Mouse (Mus musculus) neural tube, embryonic 13.5 days (tissue): ENCODE measurements around the gene Ccdc186. TPM values are rescaled to one million over a fixed set of nuclear protein-coding genes. Genes with fewer than 3 reads are reported as not detected.
A peak's percentile ranks its signal among the peaks of the same experiment; 100 is the strongest.

ENCODE experiments used
- ATAC-seq: fragments of 200-750 bp; cut with Nextera tagmentation; 2 replicates; pipeline ENCODE4 v1.8.0; 2017; ENCODE audit warnings: low read depth, mild to moderate bottlenecking, moderate TSS enrichment, moderate library complexity
- H3K27ac ChIP-seq: fragments of 300-500 bp; sonication (generic); replicated peaks from 2 replicates; pipeline ENCODE4 v1.5.1; 2015; ENCODE audit warnings: moderate library complexity, mild to moderate bottlenecking, inconsistent platforms
- H3K27me3 ChIP-seq: fragments of 300-500 bp; sonication (generic); 2 replicates; pipeline ENCODE4 v1.6.1; 2015; ENCODE audit warnings: mild to moderate bottlenecking, inconsistent platforms
- H3K36me3 ChIP-seq: fragments of 300-500 bp; sonication (generic); 2 replicates; pipeline ENCODE4 v1.6.1; 2015; ENCODE audit warnings: mild to moderate bottlenecking, inconsistent platforms
- H3K4me1 ChIP-seq: fragments of 300-500 bp; sonication (generic); replicated peaks from 2 replicates; pipeline ENCODE4 v1.6.1; 2015; ENCODE audit warnings: inconsistent platforms
- H3K4me2 ChIP-seq: fragments of 300-500 bp; sonication (generic); 2 replicates; pipeline ENCODE4 v1.6.1; 2015; ENCODE audit warnings: inconsistent platforms, mild to moderate bottlenecking, moderate library complexity
- H3K4me3 ChIP-seq: fragments of 300-500 bp; sonication (generic); 2 replicates; pipeline ENCODE4 v1.5.1; 2015; ENCODE audit warnings: mild to moderate bottlenecking, inconsistent platforms
- H3K9ac ChIP-seq: fragments of 300-500 bp; sonication (generic); 2 replicates; pipeline ENCODE4 v1.6.1; 2015; ENCODE audit warnings: moderate library complexity, mild to moderate bottlenecking, inconsistent platforms
- H3K9me3 ChIP-seq: fragments of 300-500 bp; sonication (generic); 2 replicates; pipeline ENCODE4 v1.6.1; 2016; ENCODE audit warnings: inconsistent platforms
- WGBS: fragments of 180-500 bp; shearing (Covaris S2); methylation state at CpG from one replicate; pipeline ENCODE4 v1.1.7; 2015; 5-methylcytosine and 5-hydroxymethylcytosine counted together
- polyA plus RNA-seq: library from polyadenylated mRNA; unstranded; fragments of >200 nt; fragmentation: Nextera tagmentation; extraction: Ambion mirVana; gene quantifications from 2 replicates; pipeline ENCODE4 v1.2.1, GENCODE M21; 2015

Gene Ccdc186
- polyA plus RNA-seq, 1 experiment from 2014 or later = 22.0 TPM

GRCm38 (mm10) chr19:56821040-56821797, 771 bp downstream of the Ccdc186 start:
- H3K9me3 ChIP-seq = no peaks in the 10 kb centered on the region
- H3K27me3 ChIP-seq = peaks cover 6% of the 10 kb centered on the region
- peak overlapping the region; percentile 96 for H3K4me3 ChIP-seq
- no peaks in the 10 kb centered on the region for H3K36me3 ChIP-seq
- peaks cover 51% of the 10 kb centered on the region for H3K4me1 ChIP-seq
- peak overlapping the region; percentile 92 for H3K9ac ChIP-seq
- H3K27ac ChIP-seq = peak overlapping the region; percentile 95
- peak overlapping the region; percentile 85 for H3K4me2 ChIP-seq
- no peak for ATAC-seq
- 6% methylated on average over 22 of the region's 22 CpGs for WGBS

DNA sequence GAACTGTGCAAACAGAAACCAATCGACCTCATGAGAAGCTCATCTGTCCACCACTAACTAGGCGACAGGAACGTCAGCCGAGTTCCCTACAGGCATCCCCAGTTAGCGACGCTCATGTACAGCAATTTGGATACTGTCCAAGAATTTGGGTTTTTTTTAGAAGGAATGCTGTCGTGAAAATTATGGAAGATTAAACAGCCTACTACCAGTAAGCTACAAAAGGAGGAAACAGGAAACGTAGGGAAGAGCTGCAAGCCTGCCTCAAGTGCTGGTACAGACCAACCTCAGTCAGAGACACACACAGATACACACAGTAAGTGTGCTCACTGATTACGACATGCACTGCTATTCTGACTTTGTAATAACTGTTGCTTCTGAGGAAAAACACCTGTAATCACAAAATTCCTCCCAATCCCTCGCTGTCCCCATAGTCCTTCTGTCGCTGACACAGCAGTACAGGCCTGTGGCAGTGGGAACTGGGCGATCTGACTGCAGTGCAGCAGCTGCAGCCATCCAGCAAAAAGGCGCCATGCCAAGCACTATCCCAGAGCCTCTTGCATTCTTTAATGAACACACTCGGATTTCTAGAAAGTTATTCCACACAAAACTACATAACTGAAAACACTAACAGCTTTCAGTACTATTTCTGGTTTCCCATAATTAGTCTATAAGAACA, 4.0 kb downstream of the Ccdc186 start:
- ATAC-seq = no peak
- Histone ChIP-seq H3K4me1 (peaks cover 58% of the 10 kb centered on the region), H3K9me3 (no peaks in the 10 kb centered on the region), H3K4me3 (no peak overlapping the region), H3K4me2 (peak overlapping the region; percentile 16; the same call in 1 of the 2 replicates), H3K9ac (peak overlapping the region; percentile 9; the same call in 1 of the 2 replicates), H3K27me3 (no peaks in the 10 kb centered on the region), H3K27ac (no peak overlapping the region), H3K36me3 (peaks cover 5% of the 10 kb centered on the region)
- WGBS = 50% methylated on average over 14 of the region's 14 CpGs

DNA sequence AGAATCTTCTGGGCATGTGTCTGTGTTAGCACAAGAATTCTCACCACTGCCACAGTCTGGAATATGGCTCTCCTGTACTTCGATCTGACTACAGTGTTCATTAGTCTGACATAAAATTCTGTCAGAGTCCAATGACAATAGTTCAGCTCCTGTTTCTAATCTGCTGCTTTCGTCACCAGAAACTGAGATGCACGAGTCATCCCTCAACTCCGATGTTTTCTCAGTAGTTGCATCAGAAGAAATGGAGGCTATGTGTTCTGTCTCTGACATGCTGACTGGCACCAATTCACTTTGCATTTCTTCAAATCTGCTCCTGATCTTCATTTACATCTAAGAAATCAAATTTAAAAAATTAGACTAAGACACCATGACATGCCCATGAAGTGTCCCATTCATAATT, 8.6 kb downstream of the Ccdc186 start:
- Histone ChIP-seq H3K9me3 (no peaks in the 10 kb centered on the region), H3K4me3 (no peak overlapping the region), H3K27ac (no peak overlapping the region), H3K9ac (no peak overlapping the region), H3K27me3 (no peaks in the 10 kb centered on the region), H3K4me1 (peaks cover 32% of the 10 kb centered on the region), H3K4me2 (no peak overlapping the region), H3K36me3 (peaks cover 14% of the 10 kb centered on the region)
- WGBS = 91% methylated on average over 4 of the region's 4 CpGs
- no peak for ATAC-seq

DNA sequence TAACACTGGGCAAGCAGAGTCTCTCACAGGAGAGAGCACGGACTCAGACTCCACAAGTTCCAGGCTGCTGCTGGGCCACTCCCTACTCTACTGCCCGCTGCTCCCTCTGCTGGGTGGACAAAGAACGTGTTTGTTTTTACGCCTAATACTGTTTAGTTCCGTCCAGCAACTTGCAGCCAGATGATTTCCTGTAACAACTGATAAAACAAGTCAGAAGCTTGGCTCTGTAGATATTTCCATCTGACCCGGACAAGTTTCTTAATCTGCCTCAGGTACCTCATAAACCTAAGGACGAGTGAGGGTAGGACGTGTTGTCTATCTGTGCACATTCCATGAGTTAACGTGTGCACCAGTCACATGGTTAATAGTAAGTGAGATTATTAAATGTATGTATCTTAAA, 10.4 kb downstream of the Ccdc186 start:
- H3K9ac ChIP-seq = no peak overlapping the region
- no peak overlapping the region for H3K4me2 ChIP-seq
- no peak for ATAC-seq
- peaks cover 29% of the 10 kb centered on the region for H3K36me3 ChIP-seq
- no peak overlapping the region for H3K4me3 ChIP-seq
- WGBS = 48% methylated on average over 9 of the region's 9 CpGs
- peaks cover 15% of the 10 kb centered on the region for H3K4me1 ChIP-seq
- H3K27ac ChIP-seq = no peak overlapping the region
- no peaks in the 10 kb centered on the region for H3K27me3 ChIP-seq
- H3K9me3 ChIP-seq = no peaks in the 10 kb centered on the region

DNA sequence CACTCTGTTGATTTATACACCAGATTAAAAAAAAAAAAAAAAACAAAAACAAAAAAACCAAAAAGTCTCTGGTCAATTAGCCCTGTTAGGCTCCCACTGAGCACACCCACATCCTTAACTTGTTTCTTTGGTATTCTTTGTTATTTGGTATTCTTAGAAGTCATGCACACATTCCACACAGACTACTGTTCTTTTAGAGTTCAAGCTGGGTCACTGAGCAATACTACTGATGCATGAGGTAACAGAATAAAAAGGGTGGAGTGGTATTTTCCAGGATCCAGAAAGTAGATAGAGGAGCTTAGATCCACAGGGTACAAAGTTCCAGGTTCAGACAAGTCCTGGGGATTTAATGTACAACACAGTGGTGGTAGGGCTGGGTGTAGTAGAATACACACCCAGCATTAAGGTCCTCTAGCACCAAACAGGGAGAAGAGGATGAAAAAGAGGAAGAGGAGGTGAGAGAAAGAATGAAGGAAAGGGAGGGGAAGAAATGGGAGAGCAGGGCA, 11.3 kb downstream of the Ccdc186 start:
- Histone ChIP-seq H3K4me3 (no peak overlapping the region), H3K9me3 (no peaks in the 10 kb centered on the region), H3K36me3 (peaks cover 34% of the 10 kb centered on the region), H3K4me1 (peaks cover 6% of the 10 kb centered on the region; the same call in 1 of the 2 replicates), H3K9ac (no peak overlapping the region), H3K27ac (no peak overlapping the region), H3K27me3 (no peaks in the 10 kb centered on the region), H3K4me2 (no peak overlapping the region)
- ATAC-seq = no peak

GRCm38 (mm10) chr19:56808771-56809170, 13.2 kb downstream of the Ccdc186 start:
- no peak overlapping the region for H3K4me2 ChIP-seq
- WGBS = 57% methylated on average over 5 of the region's 5 CpGs
- H3K36me3 ChIP-seq = peaks cover 52% of the 10 kb centered on the region
- no peak overlapping the region for H3K9ac ChIP-seq
- H3K9me3 ChIP-seq = no peaks in the 10 kb centered on the region
- no peak overlapping the region for H3K4me3 ChIP-seq
- no peak overlapping the region for H3K27ac ChIP-seq
- 0 out of 2 replicates have a peak, but pooled peaks cover 4% of the 10 kb centered on the region for H3K4me1 ChIP-seq
- no peak for ATAC-seq
- no peaks in the 10 kb centered on the region for H3K27me3 ChIP-seq

- no peak overlapping the region for H3K9ac ChIP-seq
- H3K27me3 ChIP-seq = no peaks in the 10 kb centered on the region
- 51% methylated on average over 5 of the region's 5 CpGs for WGBS
- H3K36me3 ChIP-seq = peaks cover 47% of the 10 kb centered on the region
- H3K9me3 ChIP-seq = no peaks in the 10 kb centered on the region
- H3K4me2 ChIP-seq = no peak overlapping the region
- no peak overlapping the region for H3K4me3 ChIP-seq
- 0 out of 2 replicates have a peak, but pooled peaks cover 4% of the 10 kb centered on the region for H3K4me1 ChIP-seq
- no peak overlapping the region for H3K27ac ChIP-seq
- ATAC-seq = no peak
Measured at GRCm38 (mm10) chr19:56807122-56807521, 14.9 kb downstream of the Ccdc186 start.

DNA sequence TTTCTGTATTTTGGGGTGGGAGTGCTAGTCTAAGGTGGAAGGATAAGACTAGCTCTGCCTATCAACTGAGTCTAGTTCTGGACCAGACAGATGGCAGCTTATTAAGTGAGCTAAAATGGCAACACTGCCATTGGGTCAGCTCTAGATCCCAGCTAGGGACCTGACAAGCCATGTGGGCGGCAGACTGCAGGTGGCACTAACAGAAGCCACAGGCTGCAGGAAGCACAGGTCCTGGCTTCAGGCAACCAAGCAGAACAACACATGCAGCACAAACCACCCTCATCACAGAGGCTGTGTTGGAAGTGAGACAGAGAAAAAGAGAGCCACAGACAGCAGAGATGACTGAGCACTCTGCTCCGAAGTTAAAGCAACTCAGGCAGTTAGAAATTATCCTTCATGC, 16.6 kb downstream of the Ccdc186 start:
- Histone ChIP-seq H3K9me3 (no peaks in the 10 kb centered on the region), H3K4me2 (no peak overlapping the region), H3K4me1 (no peaks in the 10 kb centered on the region), H3K9ac (no peak overlapping the region), H3K27ac (no peak overlapping the region), H3K27me3 (no peaks in the 10 kb centered on the region), H3K36me3 (peaks cover 63% of the 10 kb centered on the region), H3K4me3 (no peak overlapping the region)
- WGBS = 92% methylated on average over 2 of the region's 2 CpGs
- ATAC-seq = no peak

DNA sequence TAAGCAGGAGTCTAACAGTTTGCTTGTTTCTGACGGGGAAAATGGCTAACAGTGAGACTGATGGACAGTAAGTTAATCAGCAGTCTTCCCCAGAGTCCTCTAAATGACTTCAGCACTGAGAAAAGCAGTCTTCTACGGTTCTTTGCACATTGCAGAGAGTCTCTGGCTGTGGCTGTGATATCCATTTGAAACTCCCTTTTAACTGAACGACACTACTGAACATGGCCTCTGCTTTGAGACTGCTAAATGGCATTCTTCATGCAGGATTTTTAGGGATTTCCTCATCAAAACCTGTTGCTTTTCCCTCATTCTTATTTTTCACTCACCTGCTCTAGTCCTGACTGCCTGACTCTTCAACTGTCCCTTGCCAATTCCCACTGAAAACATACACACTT, 19.6 kb downstream of the Ccdc186 start:
- ATAC-seq = no peak
- H3K9ac ChIP-seq = no peak overlapping the region
- WGBS = 78% methylated on average over 3 of the region's 3 CpGs
- H3K36me3 ChIP-seq = peaks cover 75% of the 10 kb centered on the region
- no peak overlapping the region for H3K4me3 ChIP-seq
- no peaks in the 10 kb centered on the region for H3K27me3 ChIP-seq
- no peak overlapping the region for H3K27ac ChIP-seq
- H3K4me2 ChIP-seq = no peak overlapping the region
- no peaks in the 10 kb centered on the region for H3K9me3 ChIP-seq
- H3K4me1 ChIP-seq = no peaks in the 10 kb centered on the region

GRCm38 (mm10) chr19:56801656-56802351, 20.2 kb downstream of the Ccdc186 start:
- H3K4me1 ChIP-seq = no peaks in the 10 kb centered on the region
- no peak overlapping the region for H3K4me2 ChIP-seq
- no peaks in the 10 kb centered on the region for H3K27me3 ChIP-seq
- WGBS = 93% methylated on average over 10 of the region's 10 CpGs
- no peak overlapping the region for H3K27ac ChIP-seq
- H3K4me3 ChIP-seq = no peak overlapping the region
- no peak for ATAC-seq
- no peaks in the 10 kb centered on the region for H3K9me3 ChIP-seq
- peaks cover 72% of the 10 kb centered on the region for H3K36me3 ChIP-seq
- no peak overlapping the region for H3K9ac ChIP-seq

- WGBS = 88% methylated on average over 7 of the region's 7 CpGs
- Histone ChIP-seq H3K36me3 (peaks cover 76% of the 10 kb centered on the region), H3K27me3 (no peaks in the 10 kb centered on the region), H3K9me3 (no peaks in the 10 kb centered on the region), H3K4me2 (no peak overlapping the region), H3K9ac (no peak overlapping the region), H3K4me3 (no peak overlapping the region), H3K4me1 (no peaks in the 10 kb centered on the region), H3K27ac (no peak overlapping the region)
- no peak for ATAC-seq
Measured at GRCm38 (mm10) chr19:56800930-56801655, 20.9 kb downstream of the Ccdc186 start.
